Mouse (Mus musculus) adrenal gland, adult 8-10 months (tissue): Measurements from ENCODE around the gene Vgll4. TPM values are rescaled to one million over a fixed set of nuclear protein-coding genes. Genes with fewer than 3 reads are reported as not detected.
"Not testable (repeated sequence)": the region's sequence is repeated elsewhere in the genome, so short reads cannot be mapped to it uniquely, and the experiment has no call there.

Source experiments
- DNase-seq: peaks from one replicate; pipeline ENCODE4 v3.0.0; 2022
- total RNA-seq, 4 experiments: library from RNA; stranded (reverse); gene quantifications; 2 replicates each; pipeline ENCODE4 v1.2.4; 2022

Gene Vgll4
- total RNA-seq, 4 experiments from 2014 or later = 43.0 to 49.5 (median 45.6) TPM

GRCm38 (mm10) chr6:114936941-114937313 lies 32.9 kb downstream of the Vgll4 start:
- DNase-seq = no peak

GRCm38 (mm10) chr6:114936297-114936940 lies 33.4 kb downstream of the Vgll4 start:
- DNase-seq = no peak

DNA sequence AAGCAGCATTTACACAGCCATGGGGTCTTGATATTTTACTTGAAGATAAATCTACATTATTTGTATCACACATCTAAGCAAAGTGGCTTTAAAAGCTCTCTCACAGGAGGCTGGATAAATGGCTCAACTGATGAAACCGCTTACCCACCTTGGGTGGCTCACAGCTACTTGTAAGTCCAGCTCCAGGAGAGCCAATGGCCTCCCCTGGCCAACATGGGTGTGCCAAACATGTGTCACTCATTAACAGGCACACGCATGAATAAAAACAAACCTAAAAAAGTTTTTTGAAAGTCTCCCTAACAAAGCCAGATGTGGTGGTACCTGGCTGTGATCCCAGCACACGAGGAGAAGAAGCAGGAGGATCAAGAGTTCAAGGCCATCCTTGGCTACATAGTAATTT lies 34.4 kb downstream of the Vgll4 start:
- no peak for DNase-seq

DNA sequence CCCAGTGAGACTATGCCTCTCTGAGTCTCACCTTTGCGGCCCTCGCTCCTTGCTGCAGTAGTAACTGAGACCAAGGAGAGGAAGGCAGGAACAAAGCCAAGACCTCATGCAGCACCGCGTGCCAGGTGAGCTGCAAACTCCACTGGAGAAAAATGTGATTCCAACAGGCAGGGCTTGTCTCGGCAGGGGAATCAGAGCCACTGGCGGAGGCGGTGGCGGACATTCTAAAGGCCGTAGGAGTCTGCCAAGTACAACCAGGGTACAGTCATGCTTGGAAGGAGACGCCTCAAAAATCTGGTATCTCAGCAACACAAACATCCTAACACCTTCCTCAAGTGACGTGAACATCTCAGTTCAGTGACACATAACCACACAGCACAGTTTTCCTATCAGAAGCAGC lies 35.7 kb downstream of the Vgll4 start:
- no peak for DNase-seq

DNA sequence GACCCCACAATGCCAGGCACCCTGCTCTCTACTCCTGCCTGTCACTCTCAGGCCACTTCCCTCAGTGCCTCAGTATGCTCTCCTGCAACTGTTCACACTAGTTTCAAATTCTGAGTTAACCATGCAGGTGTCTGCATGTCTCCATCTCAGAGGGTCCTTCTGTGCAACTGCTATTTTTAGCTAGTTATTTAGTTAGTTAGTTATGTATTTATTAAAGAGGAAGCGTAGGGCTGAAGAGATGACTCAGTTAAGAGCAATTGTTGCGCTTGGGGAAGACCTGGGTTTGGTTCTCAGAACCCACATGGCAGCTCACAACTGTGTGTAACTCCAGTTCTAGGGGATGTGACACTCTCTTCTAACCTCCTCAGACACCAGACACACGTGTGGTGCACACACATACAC lies 36.8 kb downstream of the Vgll4 start:
- DNase-seq = no peak

- no peak for DNase-seq
These were observed 37.7 kb downstream of the Vgll4 start for GRCm38 (mm10) chr6:114932116-114932500.

- peak; percentile 4 for DNase-seq
These were observed 38.3 kb downstream of the Vgll4 start for GRCm38 (mm10) chr6:114931212-114932115.

DNA sequence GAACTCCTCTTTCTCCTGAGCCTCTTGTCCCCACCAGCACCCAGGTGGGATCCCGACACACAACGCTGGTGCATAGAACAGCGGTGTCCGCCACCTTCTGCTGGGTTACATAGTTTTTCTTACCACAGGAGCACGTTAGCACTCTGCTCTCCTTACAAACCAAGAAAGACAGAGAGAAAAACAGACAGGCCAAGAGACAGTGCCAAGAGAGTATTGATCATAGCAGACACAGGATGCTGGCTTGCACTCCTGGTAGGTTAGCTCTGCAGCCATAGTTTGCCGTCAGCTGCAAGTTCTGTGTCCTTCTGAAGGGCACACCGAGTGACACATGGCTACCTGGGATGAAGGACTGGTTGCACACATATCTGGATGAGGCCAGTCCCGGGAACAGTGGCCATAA lies 39.1 kb downstream of the Vgll4 start:
- no peak for DNase-seq

- DNase-seq = no peak
These were observed 39.7 kb downstream of the Vgll4 start for GRCm38 (mm10) chr6:114930038-114930591.

DNA sequence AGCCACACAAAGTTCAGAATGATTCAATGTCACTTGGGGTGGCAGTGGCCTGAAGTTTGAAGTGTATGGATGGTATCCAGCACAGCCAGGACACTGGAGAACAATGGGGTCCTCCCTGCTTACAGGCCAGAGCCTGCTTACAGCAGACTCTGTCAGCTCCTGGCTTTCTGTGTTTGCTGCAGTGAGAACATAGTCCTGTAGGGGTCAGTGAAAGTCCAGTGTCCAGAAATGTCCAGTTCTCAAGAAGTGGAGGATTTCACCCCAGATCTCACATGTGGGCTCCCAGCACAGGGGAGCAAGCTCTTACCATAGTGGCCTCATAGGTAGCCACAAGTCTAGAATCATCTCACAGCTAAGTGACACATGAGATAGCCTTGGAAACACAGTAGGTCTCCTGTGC lies 40.4 kb downstream of the Vgll4 start:
- no peak for DNase-seq

DNA sequence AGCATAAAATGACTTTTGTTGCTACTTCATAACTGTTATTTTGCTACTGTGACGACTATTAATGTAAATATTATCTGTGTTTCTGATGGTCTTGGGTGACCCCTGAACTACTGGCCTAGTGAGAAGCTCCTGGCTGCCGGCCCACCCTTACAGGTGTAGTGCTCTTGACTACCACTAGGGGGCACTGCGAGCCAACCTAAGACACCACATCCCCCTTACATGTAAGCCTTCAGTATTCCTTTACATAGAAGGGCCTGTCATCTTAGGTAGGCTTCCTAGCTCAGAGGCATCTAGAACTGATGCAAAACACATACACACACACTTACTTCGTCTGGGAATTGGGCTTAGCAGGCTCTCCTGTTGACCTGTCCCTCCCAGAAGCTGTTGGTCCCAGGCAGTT lies 41.3 kb downstream of the Vgll4 start:
- no peak for DNase-seq

- no peak for DNase-seq
These were observed 42.4 kb downstream of the Vgll4 start for GRCm38 (mm10) chr6:114927400-114927799.

DNA sequence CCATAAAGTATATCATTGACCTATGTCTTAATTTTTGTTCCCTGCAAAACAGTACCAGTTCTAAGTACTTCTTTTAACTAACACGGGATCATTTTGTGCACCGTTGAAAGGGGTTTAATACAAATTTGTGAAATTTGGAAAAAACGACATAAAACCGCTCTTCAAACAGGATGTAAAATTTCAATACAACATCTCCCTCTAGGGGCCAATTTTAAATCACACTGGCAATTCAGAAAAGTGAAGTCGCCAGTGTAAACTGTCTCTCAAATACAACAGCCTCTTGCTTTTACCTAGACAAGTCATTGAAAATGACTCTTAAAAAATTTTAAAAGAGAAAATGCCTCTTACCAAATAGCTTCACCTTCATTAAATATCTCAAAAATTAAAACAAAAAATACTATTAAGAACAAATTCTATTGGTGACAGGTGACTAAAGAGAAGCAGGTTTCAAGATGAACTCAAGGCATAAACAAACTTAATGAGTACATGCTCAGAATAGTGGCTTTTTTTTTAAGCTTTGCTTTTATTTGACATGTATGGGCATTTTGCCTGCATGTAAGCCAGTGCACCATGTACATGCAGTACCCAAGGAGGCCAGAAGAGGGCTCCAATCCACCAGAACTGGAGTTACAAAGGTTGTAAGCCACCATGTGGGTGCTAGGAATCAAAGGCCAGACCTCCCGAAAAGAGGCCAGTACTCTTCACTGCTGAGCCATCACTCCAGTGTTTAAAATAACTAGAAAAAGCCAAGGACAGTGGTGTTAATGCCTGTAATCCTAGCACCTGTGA lies 43.2 kb downstream of the Vgll4 start:
- no peak for DNase-seq

DNA sequence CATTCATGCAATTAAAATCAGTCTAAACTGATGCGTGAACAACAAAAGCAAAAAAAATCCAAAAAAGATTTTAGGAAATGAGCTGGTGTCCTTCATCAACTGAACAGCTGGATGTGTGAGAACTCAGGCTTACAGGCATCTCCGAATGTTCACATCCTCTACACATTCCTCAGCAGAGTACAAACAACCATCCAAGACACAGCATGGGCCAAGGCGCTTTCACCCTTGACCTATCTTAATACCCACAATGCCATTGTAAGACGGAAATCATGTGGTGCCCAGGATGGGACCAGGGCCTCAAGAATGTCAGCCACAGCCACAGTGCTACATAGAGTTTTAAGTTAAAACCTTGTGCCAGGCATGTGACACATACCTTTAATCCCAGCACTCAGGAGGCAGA lies 44.6 kb downstream of the Vgll4 start:
- DNase-seq = no peak

GRCm38 (mm10) chr6:114922355-114923096 lies 47.3 kb downstream of the Vgll4 start:
- DNase-seq = not testable (repeated sequence)

DNA sequence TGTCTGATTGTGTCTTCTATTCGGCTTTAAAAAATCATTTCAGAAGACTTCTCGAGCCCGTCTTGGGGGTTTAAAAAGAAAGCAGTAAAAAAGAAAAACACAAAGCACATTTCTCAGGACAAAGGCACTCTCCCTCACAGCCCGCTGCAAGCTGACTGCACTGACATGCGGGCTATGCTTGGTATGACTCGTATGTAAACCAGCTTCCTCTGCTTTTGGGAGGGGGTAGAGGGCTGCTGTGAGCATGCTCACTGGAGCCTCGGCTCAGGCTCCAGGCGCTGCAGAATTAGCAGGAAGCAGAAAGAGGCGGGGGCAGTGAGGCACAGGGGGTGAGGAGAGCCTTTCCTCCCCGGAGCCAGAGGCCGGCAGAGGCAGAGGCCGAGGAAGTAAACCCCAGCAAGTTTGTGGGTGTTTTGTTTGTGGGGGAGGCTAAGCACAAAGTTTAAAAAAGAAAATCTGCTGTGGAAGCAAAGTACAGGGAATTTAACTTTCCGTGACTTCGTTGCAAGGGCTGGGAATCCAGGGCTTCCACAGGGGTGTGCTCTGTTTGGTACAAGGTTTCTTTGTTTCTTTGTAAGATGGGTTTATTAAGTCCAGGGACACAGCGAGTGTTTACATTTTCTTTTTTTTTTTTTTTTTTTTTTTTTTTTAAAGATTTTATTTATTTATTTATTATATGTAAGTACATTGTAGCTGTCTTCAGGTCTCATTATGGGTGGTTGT lies 48.0 kb downstream of the Vgll4 start:
- peak; percentile 90 for DNase-seq

DNA sequence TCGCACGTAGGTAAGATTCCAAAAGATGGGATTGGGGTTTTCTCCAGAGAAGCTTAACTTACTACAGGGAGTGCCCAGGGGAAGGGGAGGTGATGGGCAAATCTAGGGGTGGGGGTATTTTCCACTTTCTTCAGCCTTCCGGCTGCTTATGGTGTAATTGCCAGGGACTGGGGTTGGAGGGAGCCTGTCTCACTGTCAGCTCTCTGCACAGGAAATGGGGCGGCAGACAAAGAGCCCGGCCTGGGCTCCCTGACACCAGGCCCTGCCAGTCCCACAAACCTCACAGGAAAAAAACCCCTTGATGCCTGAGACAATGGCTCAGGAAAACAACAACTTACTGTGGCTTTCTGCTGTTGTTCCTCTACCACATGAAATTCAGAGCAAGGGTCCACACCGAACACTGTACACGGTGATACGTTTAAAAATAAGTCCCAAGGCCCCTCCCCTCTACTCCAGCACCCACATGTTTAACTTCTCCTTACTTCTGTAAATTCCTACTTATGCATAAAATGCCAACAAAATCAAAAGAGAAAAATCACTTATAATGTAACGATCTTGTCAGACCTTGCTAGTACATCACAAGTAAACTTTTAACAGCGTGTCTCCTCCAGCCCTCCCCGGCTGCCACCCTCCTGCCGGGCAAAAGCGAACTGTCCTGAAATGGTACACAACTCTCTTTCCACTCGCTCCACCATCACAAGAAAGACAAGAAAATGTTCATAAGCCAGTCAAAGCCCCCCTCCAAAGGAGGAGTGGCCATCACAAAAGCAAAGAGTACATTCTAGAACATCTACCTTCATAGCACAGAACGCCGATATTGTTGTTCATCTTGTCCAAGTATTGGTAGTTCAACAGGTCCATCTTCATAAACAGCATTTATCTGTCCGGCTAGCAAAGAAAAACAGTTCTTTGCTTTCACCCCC lies 49.0 kb downstream of the Vgll4 start:
- no peak for DNase-seq

DNA sequence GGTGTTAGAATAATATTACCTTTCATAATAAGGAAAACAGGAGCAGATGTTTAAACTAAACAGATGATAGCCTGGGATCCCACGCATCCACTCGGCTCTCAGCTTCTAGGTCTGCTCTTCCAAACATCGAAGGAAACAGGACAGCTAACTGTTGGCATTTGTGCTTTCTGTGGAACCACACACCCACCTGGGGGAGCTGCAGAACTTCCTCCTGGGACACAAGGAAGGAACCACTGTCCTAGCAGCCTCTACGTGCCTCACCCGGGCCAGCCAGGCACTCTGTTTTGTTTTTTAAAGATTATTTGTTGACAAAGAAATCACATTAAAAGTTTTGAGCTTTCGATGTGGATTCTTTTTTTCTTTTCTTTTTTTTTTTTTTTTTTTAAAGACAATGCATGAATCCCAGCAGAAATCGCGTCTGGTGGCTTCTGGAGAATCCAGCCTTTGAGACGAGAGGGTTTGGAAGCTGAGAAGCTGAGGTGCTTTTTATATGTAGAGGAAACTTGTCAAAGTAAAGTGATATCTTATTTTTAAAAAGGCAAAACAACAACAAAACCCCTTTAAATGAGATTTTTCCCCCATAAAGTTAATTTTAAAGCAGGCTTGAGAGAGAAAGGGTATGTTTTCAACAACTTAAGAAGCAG lies 50.0 kb downstream of the Vgll4 start:
- no peak for DNase-seq

DNA sequence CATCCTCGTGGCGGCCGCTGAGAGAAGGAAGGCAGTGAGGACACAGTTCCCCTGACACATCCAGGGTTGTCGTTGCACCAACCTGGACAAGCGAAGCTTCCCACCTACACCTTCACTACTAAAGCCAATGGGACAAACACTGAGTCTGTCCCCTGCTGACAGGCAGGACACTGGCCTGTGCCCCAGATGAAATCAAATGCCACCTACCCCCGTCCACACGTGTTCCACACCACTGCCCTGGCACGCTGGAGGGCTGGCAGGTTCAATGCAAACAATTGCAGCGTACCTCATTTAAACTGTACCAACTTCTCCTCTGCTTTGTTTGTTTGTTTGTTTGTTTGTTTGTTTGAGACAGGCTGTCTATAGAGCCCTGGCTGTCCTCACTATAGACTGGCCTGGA lies 50.8 kb downstream of the Vgll4 start:
- no peak for DNase-seq
